Mouse (Mus musculus): ENCODE results near the gene Ralgps1. TPM values are rescaled to one million over a fixed set of nuclear protein-coding genes. Genes with fewer than 3 reads are reported as not detected.

The Ralgps1 gene
- polyA plus RNA-seq, 1 experiment from 2014 or later, result 14.6 TPM

GRCm38 (mm10) chr2:33288837-33289236 lies 82.4 kb downstream of the Ralgps1 start:
- no peaks in the 10 kb centered on the region for H3K27me3 ChIP-seq (ENCODE audit: control insufficient read depth, insufficient read depth, low read length)
- H3K27ac ChIP-seq (ENCODE audit: low read depth, low read length), result no peak overlapping the region
- no peaks in the 10 kb centered on the region for H3K9me3 ChIP-seq (ENCODE audit: control insufficient read depth, low read length)
- H3K36me3 ChIP-seq (ENCODE audit: control insufficient read depth, insufficient read depth, low read length), result no peaks in the 10 kb centered on the region
- no peak overlapping the region for H3K4me2 ChIP-seq (ENCODE audit: low read depth)
- no peak overlapping the region for H3K9ac ChIP-seq (ENCODE audit: low read length)
- DNase-seq (ENCODE audit: low spot score), result no peak
- ATAC-seq (ENCODE audit: insufficient read depth, low FRiP score, low TSS enrichment), result no peak
- H3K4me1 ChIP-seq (ENCODE audit: control insufficient read depth, insufficient read depth, low read length), result no peaks in the 10 kb centered on the region
- H3K4me3 ChIP-seq (ENCODE audit: low read depth, low read length), result no peak overlapping the region
- 95% methylated on average over 5 of the region's 5 CpGs for WGBS

- ATAC-seq (ENCODE audit: insufficient read depth, low FRiP score, low TSS enrichment), result no peak
- Histone ChIP-seq H3K27me3 (ENCODE audit: control insufficient read depth, insufficient read depth, low read length) (no peaks in the 10 kb centered on the region), H3K4me2 (ENCODE audit: low read depth) (no peak overlapping the region), H3K4me1 (ENCODE audit: control insufficient read depth, insufficient read depth, low read length) (no peaks in the 10 kb centered on the region), H3K4me3 (ENCODE audit: low read depth, low read length) (no peak overlapping the region), H3K36me3 (ENCODE audit: control insufficient read depth, insufficient read depth, low read length) (no peaks in the 10 kb centered on the region), H3K27ac (ENCODE audit: low read depth, low read length) (no peak overlapping the region), H3K9me3 (ENCODE audit: control insufficient read depth, low read length) (no peaks in the 10 kb centered on the region), H3K9ac (ENCODE audit: low read length) (no peak overlapping the region)
- 57% methylated on average over 2 of the region's 2 CpGs for WGBS
- DNase-seq (ENCODE audit: low spot score), result no peak
Observed at GRCm38 (mm10) chr2:33283674-33284073, 87.6 kb downstream of the Ralgps1 start.

- DNase-seq (ENCODE audit: low spot score) (no peak), ATAC-seq (ENCODE audit: insufficient read depth, low FRiP score, low TSS enrichment) (no peak)
- H3K27ac ChIP-seq (ENCODE audit: low read depth, low read length), result no peak overlapping the region
- no peaks in the 10 kb centered on the region for H3K36me3 ChIP-seq (ENCODE audit: control insufficient read depth, insufficient read depth, low read length)
- no peaks in the 10 kb centered on the region for H3K27me3 ChIP-seq (ENCODE audit: control insufficient read depth, insufficient read depth, low read length)
- WGBS, result 87% methylated on average over 4 of the region's 4 CpGs
- H3K9me3 ChIP-seq (ENCODE audit: control insufficient read depth, low read length), result no peaks in the 10 kb centered on the region
- H3K4me2 ChIP-seq (ENCODE audit: low read depth), result no peak overlapping the region
- H3K4me1 ChIP-seq (ENCODE audit: control insufficient read depth, insufficient read depth, low read length), result no peaks in the 10 kb centered on the region
- H3K4me3 ChIP-seq (ENCODE audit: low read depth, low read length), result no peak overlapping the region
- no peak overlapping the region for H3K9ac ChIP-seq (ENCODE audit: low read length)
Observed at GRCm38 (mm10) chr2:33282877-33283276, 88.4 kb downstream of the Ralgps1 start.

GRCm38 (mm10) chr2:33281807-33282206 lies 89.5 kb downstream of the Ralgps1 start:
- Histone ChIP-seq H3K36me3 (ENCODE audit: control insufficient read depth, insufficient read depth, low read length) (no peaks in the 10 kb centered on the region), H3K27ac (ENCODE audit: low read depth, low read length) (no peak overlapping the region), H3K4me1 (ENCODE audit: control insufficient read depth, insufficient read depth, low read length) (no peaks in the 10 kb centered on the region), H3K9ac (ENCODE audit: low read length) (no peak overlapping the region), H3K9me3 (ENCODE audit: control insufficient read depth, low read length) (no peaks in the 10 kb centered on the region), H3K27me3 (ENCODE audit: control insufficient read depth, insufficient read depth, low read length) (no peaks in the 10 kb centered on the region), H3K4me3 (ENCODE audit: low read depth, low read length) (no peak overlapping the region), H3K4me2 (ENCODE audit: low read depth) (no peak overlapping the region)
- ATAC-seq (ENCODE audit: insufficient read depth, low FRiP score, low TSS enrichment) (no peak), DNase-seq (ENCODE audit: low spot score) (no peak)
- WGBS, result 81% methylated on average over 5 of the region's 5 CpGs

GRCm38 (mm10) chr2:33280525-33280924 lies 90.8 kb downstream of the Ralgps1 start:
- 80% methylated on average over 2 of the region's 2 CpGs for WGBS
- no peak overlapping the region for H3K4me2 ChIP-seq (ENCODE audit: low read depth)

GRCm38 (mm10) chr2:33279758-33280157 lies 91.5 kb downstream of the Ralgps1 start:
- H3K4me2 ChIP-seq (ENCODE audit: low read depth), result no peak overlapping the region
- H3K4me1 ChIP-seq (ENCODE audit: control insufficient read depth, insufficient read depth, low read length), result no peaks in the 10 kb centered on the region
- no peak overlapping the region for H3K27ac ChIP-seq (ENCODE audit: low read depth, low read length)
- no peaks in the 10 kb centered on the region for H3K36me3 ChIP-seq (ENCODE audit: control insufficient read depth, insufficient read depth, low read length)
- no peak overlapping the region for H3K4me3 ChIP-seq (ENCODE audit: low read depth, low read length)
- no peaks in the 10 kb centered on the region for H3K27me3 ChIP-seq (ENCODE audit: control insufficient read depth, insufficient read depth, low read length)
- no peaks in the 10 kb centered on the region for H3K9me3 ChIP-seq (ENCODE audit: control insufficient read depth, low read length)
- no peak for ATAC-seq (ENCODE audit: insufficient read depth, low FRiP score, low TSS enrichment)
- no peak for DNase-seq (ENCODE audit: low spot score)
- no peak overlapping the region for H3K9ac ChIP-seq (ENCODE audit: low read length)
- 86% methylated on average over 10 of the region's 10 CpGs for WGBS

More at GRCm38 (mm10) chr2:33280525-33280924, 90.8 kb downstream of the Ralgps1 start:
- H3K27me3 ChIP-seq (ENCODE audit: control insufficient read depth, insufficient read depth, low read length), result no peaks in the 10 kb centered on the region
- H3K9me3 ChIP-seq (ENCODE audit: control insufficient read depth, low read length), result no peaks in the 10 kb centered on the region
- H3K27ac ChIP-seq (ENCODE audit: low read depth, low read length), result no peak overlapping the region
- no peak for DNase-seq (ENCODE audit: low spot score)
- H3K36me3 ChIP-seq (ENCODE audit: control insufficient read depth, insufficient read depth, low read length), result no peaks in the 10 kb centered on the region
- H3K4me3 ChIP-seq (ENCODE audit: low read depth, low read length), result no peak overlapping the region
- H3K4me1 ChIP-seq (ENCODE audit: control insufficient read depth, insufficient read depth, low read length), result no peaks in the 10 kb centered on the region
- no peak for ATAC-seq (ENCODE audit: insufficient read depth, low FRiP score, low TSS enrichment)
- H3K9ac ChIP-seq (ENCODE audit: low read length), result no peak overlapping the region

GRCm38 (mm10) chr2:33274719-33275490 lies 96.4 kb downstream of the Ralgps1 start:
- DNase-seq (ENCODE audit: low spot score), result no peak
- 90% methylated on average over 12 of the region's 12 CpGs for WGBS

GRCm38 (mm10) chr2:33272665-33273439 lies 98.4 kb downstream of the Ralgps1 start:
- ATAC-seq (ENCODE audit: insufficient read depth, low FRiP score, low TSS enrichment) (no peak), DNase-seq (ENCODE audit: low spot score) (no peak)
- no peaks in the 10 kb centered on the region for H3K4me1 ChIP-seq (ENCODE audit: control insufficient read depth, insufficient read depth, low read length)
- H3K27ac ChIP-seq (ENCODE audit: low read depth, low read length), result no peak overlapping the region
- H3K4me2 ChIP-seq (ENCODE audit: low read depth), result no peak overlapping the region
- no peaks in the 10 kb centered on the region for H3K9me3 ChIP-seq (ENCODE audit: control insufficient read depth, low read length)
- H3K27me3 ChIP-seq (ENCODE audit: control insufficient read depth, insufficient read depth, low read length), result no peaks in the 10 kb centered on the region
- WGBS, result 83% methylated on average over 4 of the region's 4 CpGs
- H3K36me3 ChIP-seq (ENCODE audit: control insufficient read depth, insufficient read depth, low read length), result no peaks in the 10 kb centered on the region
- H3K4me3 ChIP-seq (ENCODE audit: low read depth, low read length), result no peak overlapping the region
- H3K9ac ChIP-seq (ENCODE audit: low read length), result no peak overlapping the region

More at GRCm38 (mm10) chr2:33274719-33275490, 96.4 kb downstream of the Ralgps1 start:
- H3K27me3 ChIP-seq (ENCODE audit: control insufficient read depth, insufficient read depth, low read length), result no peaks in the 10 kb centered on the region
- no peak overlapping the region for H3K9ac ChIP-seq (ENCODE audit: low read length)
- no peaks in the 10 kb centered on the region for H3K4me1 ChIP-seq (ENCODE audit: control insufficient read depth, insufficient read depth, low read length)
- no peaks in the 10 kb centered on the region for H3K9me3 ChIP-seq (ENCODE audit: control insufficient read depth, low read length)
- no peak overlapping the region for H3K4me3 ChIP-seq (ENCODE audit: low read depth, low read length)
- H3K27ac ChIP-seq (ENCODE audit: low read depth, low read length), result no peak overlapping the region
- H3K36me3 ChIP-seq (ENCODE audit: control insufficient read depth, insufficient read depth, low read length), result no peaks in the 10 kb centered on the region
- ATAC-seq (ENCODE audit: insufficient read depth, low FRiP score, low TSS enrichment), result no peak
- no peak overlapping the region for H3K4me2 ChIP-seq (ENCODE audit: low read depth)

- Histone ChIP-seq H3K9ac (ENCODE audit: low read length) (no peak overlapping the region), H3K27ac (ENCODE audit: low read depth, low read length) (no peak overlapping the region), H3K4me2 (ENCODE audit: low read depth) (no peak overlapping the region), H3K27me3 (ENCODE audit: control insufficient read depth, insufficient read depth, low read length) (no peaks in the 10 kb centered on the region), H3K4me3 (ENCODE audit: low read depth, low read length) (no peak overlapping the region), H3K9me3 (ENCODE audit: control insufficient read depth, low read length) (no peaks in the 10 kb centered on the region), H3K36me3 (ENCODE audit: control insufficient read depth, insufficient read depth, low read length) (no peaks in the 10 kb centered on the region), H3K4me1 (ENCODE audit: control insufficient read depth, insufficient read depth, low read length) (no peaks in the 10 kb centered on the region)
- ATAC-seq (ENCODE audit: insufficient read depth, low FRiP score, low TSS enrichment) (no peak), DNase-seq (ENCODE audit: low spot score) (no peak)
- WGBS, result 70% methylated on average over 1 of the region's 1 CpGs
Observed at GRCm38 (mm10) chr2:33271511-33271910, 99.8 kb downstream of the Ralgps1 start.

All from neural tube, embryonic 11.5 days (tissue).